Mouse (Mus musculus) brain, embryonic 14.5 days (tissue): Measurements from ENCODE around the gene Rita1.
A peak's percentile ranks its signal among the peaks of the same experiment; 100 is the strongest.

Experiments
- CTCF ChIP-seq: fragments of 200-500 bp; IDR thresholded peaks from 2 replicates; pipeline ENCODE4 v1.5.1; 2012; ENCODE audit warnings: inconsistent platforms, mild to moderate bottlenecking, moderate library complexity, borderline replicate concordance; ENCODE audit not compliant: insufficient read depth, insufficient read length; ENCODE audit errors: extremely low read depth
- POLR2A ChIP-seq: fragments of 200-500 bp; IDR thresholded peaks from 2 replicates; pipeline ENCODE4 v1.6.1; 2012; ENCODE audit warnings: mild to moderate bottlenecking, inconsistent platforms, borderline replicate concordance; ENCODE audit not compliant: poor library complexity, insufficient read depth, insufficient read length, severe bottlenecking; ENCODE audit errors: extremely low read depth

- no peak for TF ChIP-seq CTCF
- TF ChIP-seq POLR2A, result peak; percentile 34; the same call in 1 of the 2 replicates
These were observed at the start of gene Rita1, which contains the start of gene Ddx54 for GRCm38 (mm10) chr5:120612442-120612821.
